Mouse (Mus musculus): Measurements from ENCODE around the gene Gm26620.

Gene Gm26620

GRCm38 (mm10) chr1:170907456-170908191 lies 22.8 kb downstream of the Gm26620 start:
- in situ Hi-C loops (cut with MboI, MseI), result no loop called here

- in situ Hi-C loops (cut with MboI, MseI), result no loop called here
Observed at GRCm38 (mm10) chr1:170908341-170908740, 23.5 kb downstream of the Gm26620 start.

- in situ Hi-C loops (cut with MboI, MseI), result no loop called here
Observed at GRCm38 (mm10) chr1:170911907-170912660, 27.2 kb downstream of the Gm26620 start.

- in situ Hi-C loops (cut with MboI, MseI), result no loop called here
Observed at GRCm38 (mm10) chr1:170912891-170913615, 28.2 kb downstream of the Gm26620 start, which contains the start of gene Fcrlb. Fcrlb (minus strand) TSS chr1:170912941.

GRCm38 (mm10) chr1:170915657-170916056 lies 30.8 kb downstream of the Gm26620 start:
- in situ Hi-C loops (cut with MboI, MseI), result no loop called here

- in situ Hi-C loops (cut with MboI, MseI), result no loop called here
Observed at GRCm38 (mm10) chr1:170919308-170919707, 34.4 kb downstream of the Gm26620 start.

- in situ Hi-C loops (cut with MboI, MseI), result loop anchor here (5.0 kb wide), 1 partner anchor 38 kb away; no protein-coding TSS in a partner anchor
Observed at GRCm38 (mm10) chr1:170924485-170924884, 39.6 kb downstream of the Gm26620 start.

GRCm38 (mm10) chr1:170926941-170927340 lies 42.1 kb downstream of the Gm26620 start:
- in situ Hi-C loops (cut with MboI, MseI), result no loop called here

GRCm38 (mm10) chr1:170927378-170927777 lies 42.5 kb downstream of the Gm26620 start, which contains the start of gene Fcrla:
Fcrla (minus strand) TSS chr1:170927583.
- in situ Hi-C loops (cut with MboI, MseI), result no loop called here

- in situ Hi-C loops (cut with MboI, MseI), result no loop called here
Observed at GRCm38 (mm10) chr1:170928467-170928866, 43.6 kb downstream of the Gm26620 start.

GRCm38 (mm10) chr1:170929245-170929644 lies 44.4 kb downstream of the Gm26620 start:
- in situ Hi-C loops (cut with MboI, MseI), result no loop called here

GRCm38 (mm10) chr1:170932043-170932442 lies 47.2 kb downstream of the Gm26620 start:
- in situ Hi-C loops (cut with MboI, MseI), result no loop called here

GRCm38 (mm10) chr1:170933386-170933920 lies 48.6 kb downstream of the Gm26620 start:
- in situ Hi-C loops (cut with MboI, MseI), result no loop called here

- in situ Hi-C loops (cut with MboI, MseI), result no loop called here
Observed at GRCm38 (mm10) chr1:170933940-170934339, 49.1 kb downstream of the Gm26620 start.

GRCm38 (mm10) chr1:170934383-170934782 lies 49.5 kb downstream of the Gm26620 start:
- in situ Hi-C loops (cut with MboI, MseI), result no loop called here
